Mouse (Mus musculus): Measurements from ENCODE around the gene Pip5kl1.

DNA sequence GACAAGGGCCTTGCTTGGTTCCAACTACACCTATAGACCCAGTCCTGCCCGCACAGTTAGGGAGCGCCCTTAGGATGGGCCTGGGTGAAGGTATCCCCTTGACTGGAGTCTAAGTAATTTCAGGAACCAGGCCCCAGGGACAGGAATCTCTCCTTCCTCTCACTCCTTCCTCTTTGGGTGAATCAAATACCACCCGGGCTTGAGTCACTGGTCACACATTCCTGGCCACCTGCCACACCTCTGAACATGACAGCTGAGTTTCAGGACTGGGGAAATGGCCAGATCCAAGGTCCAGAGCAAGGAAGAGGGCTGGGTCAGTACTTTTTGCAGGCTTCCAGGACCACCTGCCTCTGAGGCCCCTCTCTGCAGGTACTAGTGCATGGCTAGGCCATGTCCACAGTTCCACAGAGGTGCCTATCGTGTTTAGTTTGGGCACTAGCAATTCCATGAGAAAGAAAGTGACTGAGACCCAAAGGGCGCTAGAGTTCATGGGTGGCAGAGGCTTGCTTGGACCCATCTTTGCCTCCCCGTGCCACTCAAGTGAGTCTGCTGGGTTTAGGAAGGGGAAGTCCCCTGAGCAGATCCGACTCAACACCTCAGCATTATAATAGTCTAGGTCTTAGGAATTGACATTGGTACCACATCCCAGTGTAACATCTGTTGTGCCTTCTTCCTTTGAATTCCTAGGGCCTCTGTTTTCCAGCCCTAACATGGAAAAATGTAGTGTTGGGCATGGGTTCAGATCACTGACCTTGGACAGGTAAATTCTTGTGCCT lies 26.4 kb upstream of the Pip5kl1 start:
- TF ChIP-seq CTCF (IDR thresholded peaks at IDR 0.05; ENCODE audit: control insufficient read depth, insufficient read depth, low read length) (no peak), POLR2A (IDR thresholded peaks at IDR 0.05; ENCODE audit: borderline replicate concordance, control insufficient read depth, low read depth, low read length) (no peak)

Data from bone marrow, adult 2 months (tissue).